Mouse (Mus musculus) CD4-positive, CD25-positive, alpha-beta regulatory T cell, adult 2 months (primary cell): ENCODE measurements at regions not wholly inside any gene's neighbourhood (a gene's known extent, or its start where the extent isn't known, plus 50 kb on each side); places are given as distances from the start of the nearest gene placed in this dataset.

Experiments used
- DNase-seq: peaks from one replicate; pipeline ENCODE4 v3.0.0-alpha.2; 2012; ENCODE audit warnings: low read depth, low spot score

GRCm38 (mm10) chr1:189092819-189093218 is 85.2 kb upstream of the Kctd3 start:
- DNase-seq, result no peak

GRCm38 (mm10) chr1:189085245-189085644 is 77.6 kb upstream of the Kctd3 start:
- DNase-seq, result peak; percentile 5

GRCm38 (mm10) chr1:189081267-189081666 is 73.6 kb upstream of the Kctd3 start:
- no peak for DNase-seq

- DNase-seq, result peak; percentile 35
These were observed 73.2 kb upstream of the Kctd3 start for GRCm38 (mm10) chr1:189080797-189081196.

- no peak for DNase-seq
These were observed 72.1 kb upstream of the Kctd3 start for GRCm38 (mm10) chr1:189079451-189080410.

GRCm38 (mm10) chr1:189077861-189078260 is 70.2 kb upstream of the Kctd3 start:
- DNase-seq, result no peak

- DNase-seq, result no peak
These were observed 68.6 kb upstream of the Kctd3 start for GRCm38 (mm10) chr1:189076276-189076675.

- DNase-seq, result no peak
These were observed 68.0 kb upstream of the Kctd3 start for GRCm38 (mm10) chr1:189075671-189076070.

GRCm38 (mm10) chr1:189072516-189072915 is 64.9 kb upstream of the Kctd3 start:
- no peak for DNase-seq

GRCm38 (mm10) chr1:189068204-189068603 is 60.6 kb upstream of the Kctd3 start:
- no peak for DNase-seq

- DNase-seq, result no peak
These were observed 59.7 kb upstream of the Kctd3 start for GRCm38 (mm10) chr1:189067204-189067960.

GRCm38 (mm10) chr1:189066446-189067151 is 59.0 kb upstream of the Kctd3 start:
- no peak for DNase-seq

GRCm38 (mm10) chr1:189065152-189065910 is 57.7 kb upstream of the Kctd3 start:
- no peak for DNase-seq

- no peak for DNase-seq
These were observed 57.0 kb upstream of the Kctd3 start for GRCm38 (mm10) chr1:189064629-189065028.

- no peak for DNase-seq
These were observed 56.1 kb upstream of the Kctd3 start for GRCm38 (mm10) chr1:189063699-189064098.

GRCm38 (mm10) chr1:189063209-189063608 is 55.6 kb upstream of the Kctd3 start:
- DNase-seq, result no peak
